Mouse (Mus musculus): ENCODE data around the gene Pqlc2. TPM values are rescaled to one million over a fixed set of nuclear protein-coding genes. Genes with fewer than 3 reads are reported as not detected.
A peak's percentile ranks its signal among the peaks of the same experiment; 100 is the strongest.

Pqlc2 gene
- 10 to 100 TPM; 10.3 to 95.5 (median 30.2) TPM for total RNA-seq (2018; cell fraction: chromatin; rRNA removed)
- total RNA-seq (2018; cell fraction: cytosol; rRNA removed) = 10 to 100 TPM; 25.2 to 67.1 (median 48.6) TPM
- total RNA-seq (2018; cell fraction: nucleus; rRNA removed) = 100 to 1,000 TPM in 1 of 26 experiments, 10 to 100 TPM in 25; 12.0 to 109 (median 50.4) TPM
- polyA plus RNA-seq (2018) = 45.9 to 58.5 TPM (median 53.8 TPM) in 3 replicates

GRCm38 (mm10) chr4:139310171-139310898 is at the start of gene Pqlc2, which contains the start of gene Akr7a5:
Gene Pqlc2, minus strand, starts transcription at chr4:139310708.
Gene Akr7a5, plus strand, starts transcription at chr4:139310744.
- peak within 1 kb of the TSS; percentile 61 for H3K27ac ChIP-seq
- H3K4me3 ChIP-seq (ENCODE audit: inconsistent target) = peak within 1 kb of the TSS; percentile 81
- H3K79me2 ChIP-seq (ENCODE audit: inconsistent target) = peaks cover 40% of the 10 kb centered on the region
- H3K36me3 ChIP-seq (ENCODE audit: inconsistent target) = peaks cover 15% of the 10 kb centered on the region
- WGBS (ENCODE audit: missing documents) = 1% methylated on average over 61 of the region's 63 CpGs

- no peak overlapping the region for H3K27ac ChIP-seq
- H3K79me2 ChIP-seq (ENCODE audit: inconsistent target) = peaks cover 18% of the 10 kb centered on the region
- H3K4me3 ChIP-seq (ENCODE audit: inconsistent target) = no peak overlapping the region
- WGBS (ENCODE audit: missing documents) = 97% methylated on average over 3 of the region's 3 CpGs
- peaks cover 49% of the 10 kb centered on the region for H3K36me3 ChIP-seq (ENCODE audit: inconsistent target)
Measured at GRCm38 (mm10) chr4:139357211-139357610, 46.7 kb upstream of the Pqlc2 start.

DNA sequence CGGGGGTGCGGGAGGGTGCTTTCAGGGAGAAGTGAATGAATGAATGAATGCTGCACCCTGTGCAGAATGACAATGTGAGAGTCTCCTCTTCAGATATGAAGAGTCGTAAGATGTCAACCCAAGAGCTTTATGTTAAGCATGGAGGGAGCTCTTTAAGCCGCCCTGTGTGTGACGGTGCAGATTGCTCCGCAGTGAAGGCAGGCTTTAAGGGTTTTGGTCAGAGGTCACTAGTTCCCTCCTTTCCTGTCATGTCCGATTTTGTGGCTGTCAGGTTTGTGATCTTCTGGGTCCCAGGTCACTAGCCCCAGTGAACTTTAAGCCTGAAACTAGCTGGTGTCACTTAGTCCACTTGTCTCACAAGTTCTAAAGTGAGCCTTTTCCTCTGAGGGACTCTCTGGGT is 42.3 kb upstream of the Pqlc2 start:
- Histone ChIP-seq H3K4me3 (ENCODE audit: inconsistent target) (peak overlapping the region; percentile 96), H3K36me3 (ENCODE audit: inconsistent target) (peaks cover 27% of the 10 kb centered on the region), H3K27ac (peak overlapping the region; percentile 85), H3K79me2 (ENCODE audit: inconsistent target) (peaks cover 42% of the 10 kb centered on the region)
- 0% methylated on average over 7 of the region's 7 CpGs for WGBS (ENCODE audit: missing documents)

- under 1% methylated on average over 55 of the region's 64 CpGs for WGBS (ENCODE audit: missing documents)
- Histone ChIP-seq H3K79me2 (ENCODE audit: inconsistent target) (peaks cover 42% of the 10 kb centered on the region), H3K36me3 (ENCODE audit: inconsistent target) (peaks cover 23% of the 10 kb centered on the region), H3K4me3 (ENCODE audit: inconsistent target) (peak within 1 kb of the TSS; percentile 96), H3K27ac (peak within 1 kb of the TSS; percentile 85)
Measured at GRCm38 (mm10) chr4:139351931-139352711, 41.6 kb upstream of the Pqlc2 start, which contains the start of the genes Mrto4, Emc1 and Ubr4. Gene Mrto4, minus strand, starts transcription at chr4:139352576. Gene Emc1, plus strand, starts transcription at chr4:139352587. Gene Ubr4, plus strand, starts transcription at chr4:139352609.

- WGBS (ENCODE audit: missing documents) = 91% methylated on average over 23 of the region's 23 CpGs
- peaks cover 8% of the 10 kb centered on the region for H3K79me2 ChIP-seq (ENCODE audit: inconsistent target)
- H3K4me3 ChIP-seq (ENCODE audit: inconsistent target) = no peak overlapping the region
- H3K27ac ChIP-seq = no peak overlapping the region
- peaks cover 29% of the 10 kb centered on the region for H3K36me3 ChIP-seq (ENCODE audit: inconsistent target)
Measured at GRCm38 (mm10) chr4:139345416-139346019, 35.0 kb upstream of the Pqlc2 start.

DNA sequence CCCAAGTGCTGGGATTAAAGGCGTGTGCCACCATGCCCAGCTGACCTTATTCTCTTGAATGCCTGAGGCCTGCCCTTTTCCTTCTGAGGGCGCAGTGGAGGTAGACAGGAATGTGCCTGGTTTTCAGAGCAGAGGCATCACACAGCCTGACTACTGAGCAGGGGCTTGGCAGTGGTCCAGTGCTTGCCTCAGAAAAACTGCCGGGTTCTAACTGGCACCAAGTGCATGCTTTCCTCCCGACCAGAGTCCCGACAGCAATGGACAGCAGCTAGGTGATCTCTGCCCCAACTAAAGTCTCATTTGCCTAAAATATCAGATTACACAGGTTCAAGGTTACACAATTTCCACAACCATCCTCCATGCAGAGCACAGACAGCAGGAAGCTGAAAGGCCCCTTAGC is 33.2 kb upstream of the Pqlc2 start:
- 39% methylated on average over 4 of the region's 5 CpGs for WGBS (ENCODE audit: missing documents)
- peaks cover 18% of the 10 kb centered on the region for H3K36me3 ChIP-seq (ENCODE audit: inconsistent target)
- H3K79me2 ChIP-seq (ENCODE audit: inconsistent target) = no peaks in the 10 kb centered on the region
- H3K4me3 ChIP-seq (ENCODE audit: inconsistent target) = no peak overlapping the region
- no peak overlapping the region for H3K27ac ChIP-seq

DNA sequence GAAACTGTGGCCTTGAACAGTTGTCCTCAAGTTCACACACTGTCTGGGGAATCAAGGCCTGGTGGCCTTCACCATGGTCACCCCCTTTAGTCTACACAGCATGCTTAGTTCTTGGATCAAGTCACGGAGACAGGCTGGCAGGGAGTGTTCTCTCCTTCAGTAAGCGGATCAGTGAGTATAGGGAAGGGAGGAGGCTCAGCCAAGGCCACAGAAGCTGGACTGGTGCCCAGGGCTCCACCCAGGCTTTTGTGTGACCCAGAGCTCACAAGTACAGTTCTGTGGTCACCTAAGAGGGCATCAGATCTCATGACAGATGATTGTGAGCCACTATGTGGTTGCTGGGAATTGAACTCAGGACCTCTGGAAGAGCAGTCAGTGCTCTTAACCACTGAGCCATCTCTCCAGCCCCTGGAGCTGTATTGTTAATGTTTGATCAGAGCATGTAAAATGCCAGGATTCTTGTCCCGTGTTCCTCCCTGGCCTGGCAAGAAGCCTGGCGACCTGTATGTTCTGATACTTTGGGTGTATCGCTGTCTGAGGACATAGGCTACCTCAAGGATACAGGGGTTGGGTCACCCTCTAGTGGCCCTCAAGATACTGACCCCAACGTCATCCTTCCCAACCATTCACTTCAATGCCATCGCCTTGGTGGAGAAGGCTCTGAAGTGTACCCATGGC is 31.2 kb upstream of the Pqlc2 start:
- no peak overlapping the region for H3K27ac ChIP-seq
- H3K36me3 ChIP-seq (ENCODE audit: inconsistent target) = peaks cover 2% of the 10 kb centered on the region; the same call in 1 of the 2 replicates
- H3K79me2 ChIP-seq (ENCODE audit: inconsistent target) = no peaks in the 10 kb centered on the region
- no peak overlapping the region for H3K4me3 ChIP-seq (ENCODE audit: inconsistent target)
- WGBS (ENCODE audit: missing documents) = 80% methylated on average over 7 of the region's 7 CpGs

DNA sequence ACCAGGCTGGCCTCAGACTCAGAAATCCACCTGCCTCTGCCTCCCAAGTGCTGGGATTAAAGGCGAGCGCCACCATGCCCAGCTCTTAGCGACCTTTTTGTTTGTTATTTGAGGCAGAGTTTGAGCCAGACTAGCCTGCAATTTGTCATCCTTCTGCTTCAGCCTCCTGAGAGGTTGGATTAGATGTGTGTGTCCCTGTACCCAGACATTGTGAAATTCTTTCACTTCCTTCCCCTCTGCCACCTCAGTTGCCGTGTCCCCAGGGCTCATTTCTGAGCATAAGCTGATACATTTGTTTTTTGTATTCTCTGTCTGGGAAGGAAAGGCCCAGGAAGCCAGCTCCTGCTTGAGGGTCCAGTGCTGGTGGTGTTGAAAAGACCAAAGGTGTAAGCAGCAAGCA is 30.3 kb upstream of the Pqlc2 start:
- H3K79me2 ChIP-seq (ENCODE audit: inconsistent target) = no peaks in the 10 kb centered on the region
- H3K36me3 ChIP-seq (ENCODE audit: inconsistent target) = no peaks in the 10 kb centered on the region
- 22% methylated on average over 4 of the region's 4 CpGs for WGBS (ENCODE audit: missing documents)
- H3K4me3 ChIP-seq (ENCODE audit: inconsistent target) = no peak overlapping the region
- no peak overlapping the region for H3K27ac ChIP-seq

- Histone ChIP-seq H3K27ac (no peak overlapping the region), H3K79me2 (ENCODE audit: inconsistent target) (no peaks in the 10 kb centered on the region), H3K36me3 (ENCODE audit: inconsistent target) (no peaks in the 10 kb centered on the region), H3K4me3 (ENCODE audit: inconsistent target) (no peak overlapping the region)
- 70% methylated on average over 21 of the region's 33 CpGs for WGBS (ENCODE audit: missing documents)
Measured at GRCm38 (mm10) chr4:139338145-139338544, 27.6 kb upstream of the Pqlc2 start.

DNA sequence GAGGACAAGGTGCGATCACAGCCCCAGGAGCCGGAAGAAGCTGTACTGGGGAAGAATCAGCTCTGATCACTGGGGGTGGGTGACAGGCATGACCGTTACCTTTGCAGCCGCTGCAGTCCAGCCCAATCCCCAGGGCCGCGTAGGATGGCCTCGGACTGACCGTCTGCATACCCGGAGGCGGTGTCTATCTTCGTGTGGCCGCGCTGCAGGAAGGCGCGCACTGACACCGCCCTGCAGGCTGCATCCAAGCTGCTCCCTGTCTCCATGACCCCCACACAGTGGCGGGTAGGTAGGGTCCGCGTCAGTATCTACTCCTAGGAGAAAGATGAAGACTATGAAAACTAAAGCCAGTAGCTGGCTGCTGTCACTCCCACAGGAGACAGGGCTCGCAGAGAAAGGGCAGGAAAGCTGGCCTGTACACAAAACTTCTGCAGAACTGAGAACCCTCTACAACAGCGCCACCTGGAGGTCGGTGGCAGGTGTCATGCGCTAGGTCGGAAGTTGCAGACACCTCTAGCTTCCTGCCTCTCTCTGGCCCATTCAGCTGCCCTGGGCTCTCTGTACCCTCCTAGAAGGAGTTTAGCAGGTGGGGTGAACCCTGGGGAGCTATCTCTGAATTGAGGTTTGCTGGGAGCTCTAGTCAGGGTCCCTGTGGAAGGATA is 26.4 kb upstream of the Pqlc2 start:
- H3K27ac ChIP-seq = no peak overlapping the region
- no peaks in the 10 kb centered on the region for H3K79me2 ChIP-seq (ENCODE audit: inconsistent target)
- H3K36me3 ChIP-seq (ENCODE audit: inconsistent target) = no peaks in the 10 kb centered on the region
- H3K4me3 ChIP-seq (ENCODE audit: inconsistent target) = no peak overlapping the region
- 36% methylated on average over 24 of the region's 24 CpGs for WGBS (ENCODE audit: missing documents)

GRCm38 (mm10) chr4:139335507-139335906 is 25.0 kb upstream of the Pqlc2 start:
- 91% methylated on average over 7 of the region's 7 CpGs for WGBS (ENCODE audit: missing documents)
- H3K27ac ChIP-seq = no peak overlapping the region
- no peaks in the 10 kb centered on the region for H3K36me3 ChIP-seq (ENCODE audit: inconsistent target)
- H3K4me3 ChIP-seq (ENCODE audit: inconsistent target) = no peak overlapping the region
- H3K79me2 ChIP-seq (ENCODE audit: inconsistent target) = no peaks in the 10 kb centered on the region

DNA sequence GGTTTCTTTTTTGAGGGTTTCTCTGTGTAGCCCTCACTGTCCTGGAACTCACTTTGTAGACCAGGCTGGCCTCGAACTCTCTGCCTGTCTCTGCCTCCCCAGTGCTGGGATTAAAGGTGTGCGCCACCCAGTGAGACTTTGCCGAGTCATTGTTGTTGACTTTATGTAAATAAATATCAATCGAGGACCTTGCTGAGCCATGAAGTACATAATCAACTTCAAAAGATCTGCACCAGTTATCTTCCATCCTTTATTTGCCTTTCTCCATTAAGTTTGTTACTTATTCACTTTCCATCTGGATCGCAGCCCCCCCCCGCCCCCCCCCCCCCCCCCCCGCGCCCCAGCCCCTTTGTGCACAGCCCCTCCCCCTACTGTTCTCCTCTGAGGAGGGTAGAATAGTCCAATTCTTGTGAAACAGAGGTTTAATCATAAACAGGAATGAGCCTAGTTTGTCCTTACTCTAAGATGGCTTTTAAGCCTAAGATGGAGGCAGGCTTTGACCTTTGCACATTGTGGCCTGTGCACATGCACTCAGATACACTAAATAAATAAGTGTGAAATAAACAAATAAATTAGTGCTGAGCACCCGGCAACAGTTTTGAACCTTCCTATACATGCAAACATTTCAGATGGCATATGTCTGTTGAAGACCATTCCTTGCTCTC is 24.3 kb upstream of the Pqlc2 start:
- 90% methylated on average over 4 of the region's 9 CpGs for WGBS (ENCODE audit: missing documents)
- Histone ChIP-seq H3K4me3 (ENCODE audit: inconsistent target) (no peak overlapping the region), H3K27ac (no peak overlapping the region)

GRCm38 (mm10) chr4:139330605-139331004 is 20.1 kb upstream of the Pqlc2 start:
- Histone ChIP-seq H3K79me2 (ENCODE audit: inconsistent target) (no peaks in the 10 kb centered on the region), H3K27ac (no peak overlapping the region), H3K4me3 (ENCODE audit: inconsistent target) (peak overlapping the region; percentile 27; the same call in 1 of the 2 replicates), H3K36me3 (ENCODE audit: inconsistent target) (no peaks in the 10 kb centered on the region)
- 8% methylated on average over 10 of the region's 10 CpGs for WGBS (ENCODE audit: missing documents)

More for the DNA sequence above, 24.3 kb upstream of the Pqlc2 start:
- no peaks in the 10 kb centered on the region for H3K79me2 ChIP-seq (ENCODE audit: inconsistent target)
- H3K36me3 ChIP-seq (ENCODE audit: inconsistent target) = no peaks in the 10 kb centered on the region
